9 mouse cellular contexts compared by ENCODE assay signal in genomic region chr4:141875481-141876108, GRCm38 (mm10). TPM values are rescaled to one million over a fixed set of nuclear protein-coding genes. Genes with fewer than 3 reads are reported as not detected.
DNase-seq lines count a peak whose midpoint lies in the region; ATAC-seq and TF ChIP-seq lines count a peak whose summit lies in the region.
"Had no signal": no experiment of that assay in that cellular context is flagged by ENCODE, and none has a peak within 500 bp of the region (broad histone marks: within the 10 kb centered on the region; RNA-seq: fewer than 3 reads in every experiment).

No protein-coding gene starts in this region.

- ATAC-seq in forebrain, embryonic 13.5 days = peak; percentile 9; the same call in 1 of the 2 replicates
- ATAC-seq in liver, embryonic 15.5 days (ENCODE audit: insufficient read depth) = no peak

- peaks cover 3 to 27% of the 10 kb centered on the region in 2 experiments for H3K36me3 ChIP-seq in CH12.LX (replicated peaks in 1 of 2; ENCODE audit: control insufficient read depth in 1 of 2, insufficient read depth in 1 of 2, low read length in 1 of 2)
- H3K36me3 ChIP-seq in forebrain, embryonic 13.5 days (ENCODE audit: poor library complexity, severe bottlenecking) = 0 out of 2 replicates have a peak, but pooled peaks cover 6% of the 10 kb centered on the region
- peaks cover 6% of the 10 kb centered on the region for H3K36me3 ChIP-seq in liver, embryonic 15.5 days (replicated peaks)

- H3K79me2 ChIP-seq in CH12.LX (replicated peaks; ENCODE audit: control insufficient read depth, extremely low read depth, insufficient read depth, poor library complexity, severe bottlenecking) = peaks cover 17% of the 10 kb centered on the region

- TF ChIP-seq CTCF in CH12.LX (conservative IDR thresholded peaks at IDR 0.05 in 1 of 2, IDR thresholded peaks at IDR 0.05 in 1 of 2; ENCODE audit: low read depth in 2 of 2, low read length in 2 of 2) = no peak
- TF ChIP-seq CTCF in cerebellum, adult 2 months (IDR thresholded peaks at IDR 0.05; ENCODE audit: borderline replicate concordance, insufficient read depth, low read depth, low read length) = no peak

- TF ChIP-seq EP300 in CH12.LX (IDR thresholded peaks at IDR 0.05; ENCODE audit: low read length) = no peak

- H3K4me1 ChIP-seq in CH12.LX (ENCODE audit: control insufficient read depth in 1 of 2, insufficient read depth in 2 of 2) = peaks cover 22 to 39% of the 10 kb centered on the region in 2 experiments
- peaks cover 48% of the 10 kb centered on the region for H3K4me1 ChIP-seq in forebrain, embryonic 13.5 days
- peaks cover 58% of the 10 kb centered on the region for H3K4me1 ChIP-seq in liver, embryonic 15.5 days (replicated peaks)
- H3K4me1 ChIP-seq in cerebellum, adult 2 months (ENCODE audit: control insufficient read depth, insufficient read depth, low read length) = peaks cover 27% of the 10 kb centered on the region

- peak; percentile 59 for DNase-seq in embryo, embryonic 10.5 days (ENCODE audit: low spot score)
- no peak for DNase-seq in embryo, embryonic 10 days (ENCODE audit: low spot score)
- no peak for DNase-seq in CH12.LX (ENCODE audit: extremely low read depth)
- no peak for DNase-seq in cerebellum, adult 2 months
- DNase-seq in left cerebral cortex, adult 18-20 months (ENCODE audit: low spot score in 2 of 2) = no peak
- DNase-seq in lung, adult 18-20 months = no peak

- peaks cover 8% of the 10 kb centered on the region for H3K27me3 ChIP-seq in CH12.LX (replicated peaks)
- H3K27me3 ChIP-seq in forebrain, embryonic 13.5 days = no peaks in the 10 kb centered on the region
- peaks cover 45% of the 10 kb centered on the region for H3K27me3 ChIP-seq in liver, embryonic 15.5 days
- H3K27me3 ChIP-seq in cerebellum, adult 2 months (ENCODE audit: control insufficient read depth, insufficient read depth, low read length) = no peaks in the 10 kb centered on the region

- H3K9ac ChIP-seq in CH12.LX (ENCODE audit: insufficient read depth, low read depth) = no peak overlapping the region
- peak overlapping the region; percentile 91 for H3K9ac ChIP-seq in forebrain, embryonic 13.5 days
- H3K9ac ChIP-seq in liver, embryonic 15.5 days = peak overlapping the region; percentile 29; the same call in 1 of the 2 replicates

- no peak overlapping the region for H3K27ac ChIP-seq in CH12.LX (ENCODE audit: insufficient read depth, low read depth)
- H3K27ac ChIP-seq in forebrain, embryonic 13.5 days = peak overlapping the region; percentile 52; the same call in 1 of the 2 replicates
- H3K27ac ChIP-seq in liver, embryonic 15.5 days (replicated peaks) = peak overlapping the region; percentile 88
- H3K27ac ChIP-seq in cerebellum, adult 2 months (ENCODE audit: insufficient read depth, low read length) = no peak overlapping the region

- WGBS in forebrain, embryonic 13.5 days = 11% methylated on average over 8 of the region's 8 CpGs
- WGBS in liver, embryonic 15.5 days (ENCODE audit: insufficient replicate concordance) = 11% methylated on average over 8 of the region's 8 CpGs
- WGBS in cerebellum, adult 2 months = 41% methylated on average over 8 of the region's 8 CpGs

- H3K4me2 ChIP-seq in CH12.LX (ENCODE audit: insufficient read depth, low read depth, poor library complexity, severe bottlenecking) = peak overlapping the region; percentile 97
- peak overlapping the region; percentile 94 for H3K4me2 ChIP-seq in forebrain, embryonic 13.5 days
- peak overlapping the region; percentile 99 for H3K4me2 ChIP-seq in liver, embryonic 15.5 days

- in situ Hi-C loops in CH12.LX (cut with MboI; ENCODE audit: low pct_ligation_motif_present, low pct_unique_long_range_greater_than_20kb, low sequenced_read_pairs) = no loop called here

- dilution Hi-C loops in CH12.LX (cut with MboI; ENCODE audit: extremely low pct_ligation_motif_present, extremely low pct_unique_long_range_greater_than_20kb, low sequenced_read_pairs) = no loop called here

- H3K4me3 ChIP-seq in CH12.LX (replicated peaks in 1 of 3; ENCODE audit: low read depth in 2 of 3, low read length in 2 of 3, poor library complexity in 1 of 3) = no peak overlapping the region
- H3K4me3 ChIP-seq in forebrain, embryonic 13.5 days = peak overlapping the region; percentile 79
- peak overlapping the region; percentile 87 for H3K4me3 ChIP-seq in liver, embryonic 15.5 days (replicated peaks)
- no peak overlapping the region for H3K4me3 ChIP-seq in cerebellum, adult 2 months (replicated peaks; ENCODE audit: insufficient read depth, low read depth, low read length)

- no peak for TF ChIP-seq RAD21 in CH12.LX (IDR thresholded peaks at IDR 0.05; ENCODE audit: low read depth, low read length)

- no peak for TF ChIP-seq POLR2A in CH12.LX (IDR thresholded peaks at IDR 0.05; ENCODE audit: low read depth, low read length)
- no peak for TF ChIP-seq POLR2A in cerebellum, adult 2 months (IDR thresholded peaks at IDR 0.05; ENCODE audit: borderline replicate concordance, insufficient read depth, low read length)

- H3K9me3 ChIP-seq in CH12.LX (replicated peaks; ENCODE audit: low read length) = no peaks in the 10 kb centered on the region
- H3K9me3 ChIP-seq in forebrain, embryonic 13.5 days (replicated peaks) = no peaks in the 10 kb centered on the region
- no peaks in the 10 kb centered on the region for H3K9me3 ChIP-seq in liver, embryonic 15.5 days (replicated peaks)

TF ChIP-seq in CH12.LX, 34 proteins besides CTCF, POLR2A, EP300 and RAD21:
- TF ChIP-seq PAX5 (IDR thresholded peaks at IDR 0.05; ENCODE audit: low read length) = no peak
- no peak for TF ChIP-seq USF1 (IDR thresholded peaks at IDR 0.05; ENCODE audit: low read depth, low read length)
- no peak for TF ChIP-seq MXI1 (IDR thresholded peaks at IDR 0.05; ENCODE audit: low read depth, low read length)
- TF ChIP-seq CHD2 (IDR thresholded peaks at IDR 0.05; ENCODE audit: low read length) = no peak
- TF ChIP-seq KAT2A (IDR thresholded peaks at IDR 0.05; ENCODE audit: insufficient replicate concordance, low read length) = no peak
- TF ChIP-seq SIN3A (IDR thresholded peaks at IDR 0.05; ENCODE audit: low read length) = no peak
- no peak for TF ChIP-seq GABPA (IDR thresholded peaks at IDR 0.05; ENCODE audit: insufficient replicate concordance, low read depth, low read length)
- no peak for TF ChIP-seq RCOR1 (conservative IDR thresholded peaks at IDR 0.05; ENCODE audit: low read depth, low read length)
- no peak for TF ChIP-seq HCFC1 (IDR thresholded peaks at IDR 0.05; ENCODE audit: low read depth, low read length)
- no peak for TF ChIP-seq MAX (IDR thresholded peaks at IDR 0.05; ENCODE audit: low read length)
- no peak for TF ChIP-seq CHD1 (IDR thresholded peaks at IDR 0.05; ENCODE audit: low read depth, low read length)
- no peak for TF ChIP-seq IRF4 (IDR thresholded peaks at IDR 0.05; ENCODE audit: low read depth, low read length)
- TF ChIP-seq MEF2A (IDR thresholded peaks at IDR 0.05; ENCODE audit: borderline replicate concordance, low read depth, low read length) = no peak
- no peak for TF ChIP-seq JUND (conservative IDR thresholded peaks at IDR 0.05; ENCODE audit: low read depth, low read length)
- TF ChIP-seq ZKSCAN1 (IDR thresholded peaks at IDR 0.05; ENCODE audit: borderline replicate concordance, low read depth, low read length) = no peak
- TF ChIP-seq UBTF (IDR thresholded peaks at IDR 0.05; ENCODE audit: low read depth, low read length) = no peak
- no peak for TF ChIP-seq MYC (IDR thresholded peaks at IDR 0.05; ENCODE audit: low read depth, low read length)
- TF ChIP-seq USF2 (conservative IDR thresholded peaks at IDR 0.05; ENCODE audit: low read depth, low read length) = no peak
- TF ChIP-seq ZNF384 (IDR thresholded peaks at IDR 0.05; ENCODE audit: low read depth, low read length) = no peak
- no peak for TF ChIP-seq MAZ (IDR thresholded peaks at IDR 0.05; ENCODE audit: low read depth, low read length)
TF ChIP-seq in CH12.LX: peak in this region for 0.

RNA-seq across cellular contexts. Expression of gene Efhd2, which starts 0.9 kb away (rescaled TPM):
- 43.8 and 51.5 TPM in 2 replicates for total RNA-seq in CH12.LX (2012; rRNA removed)
- total RNA-seq in CH12.LX (2014; rRNA removed) = 34.7 and 44.1 TPM in 2 replicates
- 132 and 143 TPM in 2 replicates for polyA plus RNA-seq in CH12.LX (2012; ENCODE audit: insufficient read length, low read depth)
- polyA plus RNA-seq in forebrain, embryonic 13.5 days (2015; fragmentation: Nextera tagmentation; extraction: Ambion mirVana) = 85.2 and 86.3 TPM in 2 replicates
- 45.8 and 48.4 TPM in 2 replicates for polyA plus RNA-seq in liver, embryonic 15.5 days (2015; fragmentation: Nextera tagmentation; extraction: Ambion mirVana)
- 141 and 152 TPM in 2 replicates for polyA plus RNA-seq in cerebellum, adult 2 months (2012; rRNA removed)
- total RNA-seq in left cerebral cortex, adult 18-20 months (2021) = 100 to 1,000 TPM; 298 to 317 TPM

RNA-seq across cellular contexts. Expression of gene Ctrc, which starts 29.4 kb away (rescaled TPM):
- total RNA-seq in CH12.LX (2012; rRNA removed) = not detected in 2 replicates
- total RNA-seq in CH12.LX (2014; rRNA removed) = not detected in 2 replicates
- polyA plus RNA-seq in CH12.LX (2012; ENCODE audit: insufficient read length, low read depth) = not detected in 2 replicates
- polyA plus RNA-seq in forebrain, embryonic 13.5 days (2015; fragmentation: Nextera tagmentation; extraction: Ambion mirVana) = not detected in 2 replicates
- not detected in 2 replicates for polyA plus RNA-seq in liver, embryonic 15.5 days (2015; fragmentation: Nextera tagmentation; extraction: Ambion mirVana)
- not detected in 2 replicates for polyA plus RNA-seq in cerebellum, adult 2 months (2012; rRNA removed)
- not detected for total RNA-seq in left cerebral cortex, adult 18-20 months (2021)
- total RNA-seq: layer of hippocampus, postnatal 36 days had no signal

RNA-seq across cellular contexts. Expression of gene Cela2a, which starts 49.6 kb away (rescaled TPM):
- total RNA-seq in CH12.LX (2012; rRNA removed) (1.0 and 2.6 TPM in 2 replicates), CH12.LX (2014; rRNA removed) (0.23 and 0.30 TPM in 2 replicates)
- polyA plus RNA-seq in CH12.LX (2012; ENCODE audit: insufficient read length, low read depth) = 0.30 and 0.43 TPM in 2 replicates
- polyA plus RNA-seq in forebrain, embryonic 13.5 days (2015; fragmentation: Nextera tagmentation; extraction: Ambion mirVana) = 0.15 TPM in 1 of 2 replicates, not detected in the other
- polyA plus RNA-seq in liver, embryonic 15.5 days (2015; fragmentation: Nextera tagmentation; extraction: Ambion mirVana) = 0.14 and 3.3 TPM in 2 replicates
- 0.13 and 0.16 TPM in 2 replicates for polyA plus RNA-seq in cerebellum, adult 2 months (2012; rRNA removed)
- not detected for total RNA-seq in left cerebral cortex, adult 18-20 months (2021)
- total RNA-seq: layer of hippocampus, postnatal 36 days had no signal

Comparison
In these comparisons a context has a peak if more than half of its experiments do, and no peak if none do; other contexts are left out.
1. H3K27ac ChIP-seq: peak in forebrain, embryonic 13.5 days (single experiment) and liver, embryonic 15.5 days (single experiment); none in CH12.LX (single experiment) and cerebellum, adult 2 months (single experiment).
2. H3K4me3 ChIP-seq: peak in forebrain, embryonic 13.5 days (single experiment) and liver, embryonic 15.5 days (single experiment); none in CH12.LX (0 of 3) and cerebellum, adult 2 months (single experiment).
3. Peak in every context shown above with its lines, with median percentiles within 50 percentile points of each other: H3K4me2 ChIP-seq.